Mouse (Mus musculus): Measurements from ENCODE around the gene Gm9999. TPM values are rescaled to one million over a fixed set of nuclear protein-coding genes. Genes with fewer than 3 reads are reported as not detected.

Gm9999 gene
- polyA plus RNA-seq (2016; fragmentation: Nextera tagmentation; extraction: Ambion mirVana) = not detected in 2 replicates

- WGBS = 93% methylated on average over 3 of the region's 3 CpGs
- H3K4me2 ChIP-seq (replicated peaks) = no peak within 1 kb of the TSS
- no peaks in the 10 kb centered on the region for H3K9me3 ChIP-seq
- H3K4me1 ChIP-seq = 0 out of 2 replicates have a peak, but pooled peaks cover 2% of the 10 kb centered on the region
- no peak within 1 kb of the TSS for H3K4me3 ChIP-seq
- no peaks in the 10 kb centered on the region for H3K27me3 ChIP-seq (replicated peaks)
- no peak for ATAC-seq (ENCODE audit: low FRiP score, low read depth)
- no peak within 1 kb of the TSS for H3K9ac ChIP-seq
- no peaks in the 10 kb centered on the region for H3K36me3 ChIP-seq
- H3K27ac ChIP-seq = no peak within 1 kb of the TSS
These were observed at the start of gene Gm9999 for GRCm38 (mm10) chr7:46983280-46983679. TSS of gene Gm9999 (plus strand) at chr7:46983580.

GRCm38 (mm10) chr7:46934788-46935187 is 48.6 kb upstream of the Gm9999 start:
- Histone ChIP-seq H3K4me1 (no peaks in the 10 kb centered on the region), H3K27ac (no peak overlapping the region), H3K27me3 (replicated peaks) (no peaks in the 10 kb centered on the region), H3K4me2 (replicated peaks) (no peak overlapping the region), H3K36me3 (peaks cover 47% of the 10 kb centered on the region), H3K9me3 (no peaks in the 10 kb centered on the region), H3K4me3 (no peak overlapping the region), H3K9ac (no peak overlapping the region)
- no peak for ATAC-seq (ENCODE audit: low FRiP score, low read depth)
- 85% methylated on average over 8 of the region's 8 CpGs for WGBS

GRCm38 (mm10) chr7:46935847-46936246 is 47.5 kb upstream of the Gm9999 start:
- Histone ChIP-seq H3K27me3 (replicated peaks) (no peaks in the 10 kb centered on the region), H3K4me3 (no peak overlapping the region), H3K4me1 (no peaks in the 10 kb centered on the region), H3K9me3 (no peaks in the 10 kb centered on the region), H3K4me2 (replicated peaks) (no peak overlapping the region), H3K9ac (no peak overlapping the region), H3K27ac (no peak overlapping the region), H3K36me3 (peaks cover 48% of the 10 kb centered on the region)
- 68% methylated on average over 4 of the region's 4 CpGs for WGBS
- ATAC-seq (ENCODE audit: low FRiP score, low read depth) = no peak

- H3K27ac ChIP-seq = no peak within 1 kb of the TSS
These were observed 25.3 kb upstream of the Gm9999 start, which contains the start of gene Uevld for GRCm38 (mm10) chr7:46957831-46958691. TSS of gene Uevld (minus strand) at chr7:46958527.

GRCm38 (mm10) chr7:46958853-46959252 is 24.5 kb upstream of the Gm9999 start:
- ATAC-seq (ENCODE audit: low FRiP score, low read depth) = no peak

More at GRCm38 (mm10) chr7:46957831-46958691, 25.3 kb upstream of the Gm9999 start, which contains the start of gene Uevld:
- 2% methylated on average over 51 of the region's 51 CpGs for WGBS
- Histone ChIP-seq H3K27me3 (replicated peaks) (no peaks in the 10 kb centered on the region; the same call in 1 of the 2 replicates), H3K4me3 (peak within 1 kb of the TSS; percentile 60), H3K4me1 (peaks cover 10% of the 10 kb centered on the region), H3K9me3 (no peaks in the 10 kb centered on the region), H3K36me3 (peaks cover 12% of the 10 kb centered on the region), H3K9ac (peak within 1 kb of the TSS; percentile 62), H3K4me2 (replicated peaks) (peak within 1 kb of the TSS; percentile 77)
- ATAC-seq (ENCODE audit: low FRiP score, low read depth) = peak; percentile 93

GRCm38 (mm10) chr7:46960991-46961390 is 22.4 kb upstream of the Gm9999 start:
- Histone ChIP-seq H3K4me1 (peaks cover 13% of the 10 kb centered on the region), H3K27me3 (replicated peaks) (no peaks in the 10 kb centered on the region; the same call in 1 of the 2 replicates), H3K4me2 (replicated peaks) (no peak overlapping the region), H3K9me3 (no peaks in the 10 kb centered on the region), H3K4me3 (no peak overlapping the region), H3K36me3 (no peaks in the 10 kb centered on the region), H3K9ac (no peak overlapping the region), H3K27ac (no peak overlapping the region)
- 72% methylated on average over 3 of the region's 3 CpGs for WGBS
- no peak for ATAC-seq (ENCODE audit: low FRiP score, low read depth)

More at GRCm38 (mm10) chr7:46958853-46959252, 24.5 kb upstream of the Gm9999 start:
- H3K9me3 ChIP-seq = no peaks in the 10 kb centered on the region
- no peak overlapping the region for H3K27ac ChIP-seq
- H3K4me3 ChIP-seq = peak overlapping the region; percentile 60
- peaks cover 7% of the 10 kb centered on the region for H3K36me3 ChIP-seq
- peak overlapping the region; percentile 62 for H3K9ac ChIP-seq
- H3K4me2 ChIP-seq (replicated peaks) = peak overlapping the region; percentile 77
- H3K27me3 ChIP-seq (replicated peaks) = no peaks in the 10 kb centered on the region; the same call in 1 of the 2 replicates
- WGBS = 17% methylated on average over 9 of the region's 9 CpGs
- H3K4me1 ChIP-seq = peaks cover 13% of the 10 kb centered on the region

GRCm38 (mm10) chr7:46962132-46962531 is 21.2 kb upstream of the Gm9999 start:
- Histone ChIP-seq H3K9me3 (no peaks in the 10 kb centered on the region), H3K9ac (no peak overlapping the region), H3K27ac (no peak overlapping the region), H3K36me3 (no peaks in the 10 kb centered on the region), H3K4me1 (peaks cover 13% of the 10 kb centered on the region), H3K27me3 (replicated peaks) (no peaks in the 10 kb centered on the region; the same call in 1 of the 2 replicates), H3K4me2 (replicated peaks) (no peak overlapping the region), H3K4me3 (no peak overlapping the region)
- ATAC-seq (ENCODE audit: low FRiP score, low read depth) = no peak

- WGBS = 0% methylated on average over 9 of the region's 9 CpGs
- Histone ChIP-seq H3K4me1 (peaks cover 6% of the 10 kb centered on the region), H3K9ac (no peak overlapping the region), H3K27me3 (replicated peaks) (no peaks in the 10 kb centered on the region; the same call in 1 of the 2 replicates), H3K4me2 (replicated peaks) (peak overlapping the region; percentile 22), H3K36me3 (no peaks in the 10 kb centered on the region), H3K27ac (no peak overlapping the region), H3K4me3 (no peak overlapping the region), H3K9me3 (no peaks in the 10 kb centered on the region)
- peak; percentile 84 for ATAC-seq (ENCODE audit: low FRiP score, low read depth)
These were observed 20.4 kb upstream of the Gm9999 start for GRCm38 (mm10) chr7:46962806-46963618.

GRCm38 (mm10) chr7:46964070-46964469 is 19.3 kb upstream of the Gm9999 start:
- H3K4me3 ChIP-seq = no peak overlapping the region
- no peaks in the 10 kb centered on the region for H3K36me3 ChIP-seq
- WGBS = 87% methylated on average over 7 of the region's 7 CpGs
- H3K27me3 ChIP-seq (replicated peaks) = no peaks in the 10 kb centered on the region; the same call in 1 of the 2 replicates
- no peak overlapping the region for H3K27ac ChIP-seq
- ATAC-seq (ENCODE audit: low FRiP score, low read depth) = no peak
- no peaks in the 10 kb centered on the region for H3K9me3 ChIP-seq
- H3K4me1 ChIP-seq = peaks cover 6% of the 10 kb centered on the region
- no peak overlapping the region for H3K9ac ChIP-seq
- H3K4me2 ChIP-seq (replicated peaks) = no peak overlapping the region

- whole genome bisulfite sequencing = 90% methylated on average over 4 of the region's 4 CpGs
- Histone ChIP-seq H3K4me2 (replicated peaks) (no peak overlapping the region), H3K9ac (no peak overlapping the region), H3K4me1 (no peaks in the 10 kb centered on the region), H3K27me3 (replicated peaks) (no peaks in the 10 kb centered on the region), H3K4me3 (no peak overlapping the region), H3K9me3 (peaks cover 10% of the 10 kb centered on the region; the same call in 1 of the 2 replicates), H3K36me3 (no peaks in the 10 kb centered on the region), H3K27ac (no peak overlapping the region)
- no peak for ATAC-seq (ENCODE audit: low FRiP score, low read depth)
These were observed 13.5 kb upstream of the Gm9999 start for GRCm38 (mm10) chr7:46969898-46970297.

GRCm38 (mm10) chr7:46974648-46975047 is 8.7 kb upstream of the Gm9999 start:
- Histone ChIP-seq H3K4me1 (no peaks in the 10 kb centered on the region), H3K27me3 (replicated peaks) (no peaks in the 10 kb centered on the region), H3K9me3 (peaks cover 10% of the 10 kb centered on the region; the same call in 1 of the 2 replicates), H3K4me2 (replicated peaks) (no peak overlapping the region), H3K9ac (no peak overlapping the region), H3K27ac (no peak overlapping the region), H3K4me3 (no peak overlapping the region), H3K36me3 (no peaks in the 10 kb centered on the region)
- 96% methylated on average over 4 of the region's 4 CpGs for WGBS
- ATAC-seq (ENCODE audit: low FRiP score, low read depth) = no peak

- Histone ChIP-seq H3K4me1 (no peaks in the 10 kb centered on the region), H3K27ac (no peak overlapping the region), H3K36me3 (no peaks in the 10 kb centered on the region), H3K9ac (no peak overlapping the region), H3K4me2 (replicated peaks) (no peak overlapping the region), H3K4me3 (no peak overlapping the region), H3K9me3 (peaks cover 10% of the 10 kb centered on the region; the same call in 1 of the 2 replicates), H3K27me3 (replicated peaks) (no peaks in the 10 kb centered on the region)
- no peak for ATAC-seq (ENCODE audit: low FRiP score, low read depth)
- 93% methylated on average over 11 of the region's 11 CpGs for WGBS
These were observed 7.9 kb upstream of the Gm9999 start for GRCm38 (mm10) chr7:46975456-46975855.

Data from neural tube, embryonic 12.5 days (tissue).